Mouse (Mus musculus) kidney, adult 2 months (tissue): ENCODE results near the gene Bcl2a1a.

Experiments used
- CTCF ChIP-seq: fragments of 200-500 bp; conservative IDR thresholded peaks from 2 replicates; pipeline ENCODE4 v1.5.1; 2011; ENCODE audit warnings: low read depth, mild to moderate bottlenecking, control low read depth, low read length, moderate library complexity, mixed read lengths; ENCODE audit not compliant: insufficient read depth, insufficient read length
- POLR2A ChIP-seq: fragments of 200-500 bp; IDR thresholded peaks from one replicate; pipeline ENCODE4 v1.6.1; 2011; ENCODE audit warnings: low read depth, low read length, control low read depth

- no peak for TF ChIP-seq CTCF
- TF ChIP-seq POLR2A = no peak
These were observed 2.2 kb downstream of the Bcl2a1a start for GRCm38 (mm10) chr9:88958891-88959290.
